Mouse (Mus musculus): ENCODE results near the gene Tbc1d22b. TPM values are rescaled to one million over a fixed set of nuclear protein-coding genes. Genes with fewer than 3 reads are reported as not detected.
A peak's percentile ranks its signal among the peaks of the same experiment; 100 is the strongest.

The Tbc1d22b gene
- total RNA-seq, 2 experiments from 2014 or later = 27.3 to 29.0 TPM

DNA sequence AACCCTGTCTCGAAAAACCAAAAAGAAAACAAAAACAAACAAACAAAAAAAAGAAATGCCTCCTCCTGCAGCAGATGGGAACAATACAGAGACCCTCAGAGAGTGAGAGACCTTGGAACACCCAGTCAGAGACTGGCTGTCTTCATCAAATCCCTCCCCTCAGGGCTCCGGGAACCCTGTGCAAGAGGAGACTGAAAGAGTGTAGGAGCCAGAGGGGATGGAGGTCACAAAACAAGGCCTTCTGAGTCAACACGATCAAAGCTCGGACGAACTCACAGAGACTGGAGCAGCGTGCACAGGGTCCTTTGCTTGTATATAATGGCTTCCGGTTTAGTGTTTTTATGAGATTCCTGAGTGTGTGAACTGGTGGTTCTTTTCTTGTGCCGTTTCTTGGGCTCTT lies 9.2 kb upstream of the Tbc1d22b start:
- DNase-seq (ENCODE audit: low spot score in 2 of 2) = no peak

GRCm38 (mm10) chr17:29541419-29541818 lies 8.2 kb upstream of the Tbc1d22b start:
- peak; percentile 37 to 65 for DNase-seq (ENCODE audit: low spot score in 2 of 2)

- DNase-seq (ENCODE audit: low spot score in 2 of 2) = no peak
Measured at GRCm38 (mm10) chr17:29542831-29543690, 6.5 kb upstream of the Tbc1d22b start.

DNA sequence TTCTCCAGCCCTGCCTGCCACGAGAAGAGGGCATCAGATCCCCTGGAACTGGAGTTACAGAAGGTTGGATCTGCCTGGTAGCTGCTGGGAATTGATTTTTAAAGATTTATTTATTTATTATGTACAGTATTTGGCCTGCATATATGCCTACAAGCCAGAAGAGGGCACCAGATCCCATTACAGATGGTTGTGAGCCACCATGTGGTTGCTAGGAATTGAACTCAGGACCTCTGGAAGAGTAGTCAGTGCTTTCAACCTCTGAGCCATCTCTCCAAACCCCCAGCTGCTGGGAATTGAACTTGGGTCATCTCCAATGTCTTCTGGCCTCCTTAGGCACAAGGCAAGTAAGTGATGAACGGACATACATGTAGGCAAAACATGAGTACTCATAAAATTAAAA lies 5.5 kb upstream of the Tbc1d22b start:
- no peak for DNase-seq (ENCODE audit: low spot score in 2 of 2)

- DNase-seq (ENCODE audit: low spot score in 2 of 2) = no peak
Measured at GRCm38 (mm10) chr17:29545241-29545640, 4.3 kb upstream of the Tbc1d22b start.

DNA sequence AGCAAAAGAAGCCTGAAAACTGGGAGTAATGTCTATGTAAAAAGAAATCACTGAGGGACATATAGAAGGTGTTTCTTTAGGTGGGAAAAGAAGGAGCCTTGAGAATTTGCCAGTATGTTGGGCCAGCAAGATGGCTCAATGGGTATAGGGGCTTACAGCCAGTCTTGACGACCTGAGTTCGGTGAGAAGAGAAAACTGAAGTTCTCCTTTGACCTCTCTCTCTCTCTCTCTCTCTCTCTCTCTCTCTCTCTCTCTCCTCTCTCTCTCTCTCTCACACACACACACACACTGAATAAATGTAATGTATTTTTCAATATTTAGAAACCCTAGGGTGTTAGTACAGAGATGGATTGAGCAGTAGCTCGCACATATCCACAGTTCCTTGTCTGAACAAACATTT lies 1.1 kb upstream of the Tbc1d22b start:
- no peak for DNase-seq (ENCODE audit: low spot score in 2 of 2)

DNA sequence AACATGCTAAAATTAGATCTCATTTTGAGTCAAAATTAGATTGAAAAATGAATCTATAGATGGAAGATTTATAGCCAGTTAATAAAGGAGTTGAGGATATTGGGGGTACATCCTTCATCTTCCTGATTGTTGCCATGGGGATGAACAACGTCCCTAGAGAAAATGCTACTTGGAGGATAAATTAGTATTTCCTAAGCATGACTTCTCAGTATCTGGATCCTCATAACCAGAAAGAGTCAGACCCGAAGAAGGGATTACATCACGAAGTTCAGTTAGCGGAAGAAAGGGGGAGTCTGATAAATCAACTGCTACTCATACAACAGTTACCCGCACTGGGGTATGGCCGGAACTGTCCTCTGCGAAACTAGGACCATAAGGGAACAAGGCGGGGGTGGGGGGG lies 591 bp upstream of the Tbc1d22b start:
- no peak for DNase-seq (ENCODE audit: low spot score in 2 of 2)

GRCm38 (mm10) chr17:29551019-29551418 lies 1.4 kb downstream of the Tbc1d22b start:
- DNase-seq (ENCODE audit: low spot score in 2 of 2) = no peak

DNA sequence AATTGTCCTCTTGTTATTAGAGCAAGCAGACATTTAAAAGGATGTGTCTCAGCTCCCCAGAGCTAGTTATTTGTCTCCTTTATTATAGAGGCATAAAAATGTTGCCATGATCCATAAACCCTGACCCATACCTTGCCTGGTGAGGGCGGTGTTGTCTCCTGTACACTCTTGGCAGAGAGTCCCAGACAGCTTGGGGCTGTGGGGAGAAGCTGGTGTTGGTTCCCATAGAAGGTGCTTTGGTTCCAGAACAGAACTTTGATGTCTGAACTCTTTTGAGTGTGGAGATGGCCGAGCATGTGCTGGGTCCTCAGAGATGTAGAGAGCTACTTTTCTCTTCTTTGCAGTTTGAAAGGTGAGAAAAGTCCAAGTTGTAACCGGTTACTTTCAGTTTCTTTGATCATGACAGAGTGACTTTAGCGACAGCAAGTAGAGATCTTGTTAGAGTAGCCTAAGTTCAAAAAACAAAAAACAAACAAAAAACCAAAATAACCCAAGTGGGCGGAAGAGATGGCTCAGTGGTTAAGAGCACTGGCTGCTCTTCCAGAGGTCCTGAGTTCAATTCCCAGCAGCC lies 2.7 kb downstream of the Tbc1d22b start, which contains the start of gene Tmem217:
Tmem217 (minus strand) TSS at position 224 of the 571 bp plus-strand sequence.
- DNase-seq (ENCODE audit: low spot score in 2 of 2) = no peak

DNA sequence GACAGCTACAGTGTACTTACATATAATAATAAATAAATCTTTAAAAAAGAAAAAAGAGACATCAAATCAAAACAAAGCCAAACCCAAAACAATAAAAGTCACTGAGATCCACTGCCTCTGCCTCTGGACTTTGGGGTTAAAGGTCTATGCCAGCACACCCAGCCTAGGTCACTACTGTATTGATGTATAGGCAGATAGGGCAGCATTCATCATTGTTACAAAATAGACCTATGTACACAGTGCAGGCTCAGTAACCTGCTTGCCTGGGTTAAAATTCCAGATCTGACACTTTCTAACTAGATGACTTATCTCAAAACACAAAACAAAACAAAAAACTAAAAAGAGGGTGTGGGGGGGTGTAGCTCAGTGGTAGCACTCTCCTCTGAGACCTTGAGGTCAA lies 4.6 kb downstream of the Tbc1d22b start:
- DNase-seq (ENCODE audit: low spot score in 2 of 2) = no peak

- no peak for DNase-seq (ENCODE audit: low spot score in 2 of 2)
Measured at GRCm38 (mm10) chr17:29556456-29556855, 6.9 kb downstream of the Tbc1d22b start.

DNA sequence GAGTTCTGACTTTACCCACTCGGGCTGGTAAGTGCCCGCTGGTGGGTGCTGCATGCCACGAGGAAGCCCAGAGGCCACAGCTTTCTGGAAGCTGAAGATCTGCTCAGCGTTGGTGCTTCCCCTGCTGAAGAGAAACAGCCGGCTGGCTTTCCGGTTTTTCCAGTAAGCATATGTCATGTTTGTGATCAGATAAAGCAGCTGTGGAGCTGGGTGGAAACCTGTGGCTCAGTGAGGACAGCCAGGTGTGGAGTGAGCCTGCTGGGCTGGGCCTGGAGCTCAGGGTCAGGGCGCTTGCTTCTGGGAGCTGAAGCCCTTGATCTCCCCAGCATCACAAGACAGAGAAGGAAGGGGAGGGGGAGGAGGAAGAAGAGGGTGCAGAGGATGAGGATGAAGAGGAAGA lies 7.3 kb downstream of the Tbc1d22b start:
- no peak for DNase-seq (ENCODE audit: low spot score in 2 of 2)

GRCm38 (mm10) chr17:29558476-29558875 lies 8.9 kb downstream of the Tbc1d22b start:
- no peak for DNase-seq (ENCODE audit: low spot score in 2 of 2)

DNA sequence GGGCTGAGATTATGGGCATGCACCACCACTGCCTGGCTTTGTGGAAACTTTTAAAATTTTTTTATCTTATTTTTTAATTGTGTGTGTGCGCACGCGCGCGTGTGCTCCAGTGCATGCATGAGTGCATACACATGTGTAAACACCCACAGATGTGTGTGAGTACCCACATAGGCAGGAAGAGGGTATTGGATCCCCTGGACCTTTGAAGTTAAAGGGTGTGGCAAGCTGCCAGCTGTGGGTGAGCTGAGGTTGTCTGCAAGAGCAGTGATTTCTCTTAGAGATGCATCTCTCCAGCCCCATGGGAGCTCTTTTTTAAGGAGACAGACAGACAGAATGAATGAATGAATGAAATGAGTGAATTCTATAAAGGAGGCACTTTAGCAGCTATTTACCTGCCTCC lies 15.9 kb downstream of the Tbc1d22b start:
- no peak for DNase-seq (ENCODE audit: low spot score in 2 of 2)

GRCm38 (mm10) chr17:29568435-29568834 lies 18.9 kb downstream of the Tbc1d22b start:
- DNase-seq (ENCODE audit: low spot score in 2 of 2) = no peak

DNA sequence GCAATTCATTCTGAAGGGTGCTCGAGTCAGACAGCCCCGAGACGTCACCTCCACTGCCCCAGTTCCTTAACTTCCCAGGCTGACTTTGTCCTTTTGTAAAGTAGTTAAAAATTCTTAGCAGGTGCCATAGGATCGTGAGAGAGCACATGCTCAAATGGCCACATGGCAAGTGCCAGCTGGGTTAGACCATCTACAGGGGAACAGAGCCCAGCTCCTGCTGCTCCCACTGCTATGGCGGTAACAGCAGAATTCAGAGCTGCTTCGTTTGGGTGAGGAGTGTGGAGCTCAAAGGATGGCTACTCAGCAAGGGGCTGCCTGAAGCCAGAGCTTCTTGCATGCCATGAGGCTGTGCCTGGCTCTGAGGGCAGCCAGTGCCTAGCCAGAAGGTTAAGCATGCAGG lies 20.2 kb downstream of the Tbc1d22b start:
- DNase-seq (ENCODE audit: low spot score in 2 of 2) = no peak

GRCm38 (mm10) chr17:29579579-29580126 lies 30.1 kb downstream of the Tbc1d22b start:
- no peak for DNase-seq (ENCODE audit: low spot score in 2 of 2)

DNA sequence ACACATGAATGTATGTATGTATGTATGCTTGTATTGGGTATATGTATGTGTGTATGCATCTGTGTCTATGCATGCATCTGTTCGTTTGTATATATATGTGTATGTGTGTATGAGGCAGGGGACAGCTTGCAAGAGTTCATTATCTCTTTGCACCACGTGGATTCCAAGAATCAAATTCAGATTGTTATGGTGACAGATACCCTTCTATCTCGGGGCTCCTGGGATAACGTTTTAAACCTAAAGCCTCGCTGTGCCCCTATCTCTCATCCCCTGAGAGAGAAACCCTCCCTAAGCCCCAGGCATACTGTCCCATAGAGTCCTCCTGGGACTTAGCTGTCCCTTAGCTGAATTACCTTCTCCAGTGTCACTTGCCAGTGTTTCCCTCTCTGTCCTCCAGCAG lies 34.0 kb downstream of the Tbc1d22b start:
- no peak for DNase-seq (ENCODE audit: low spot score in 2 of 2)

GRCm38 (mm10) chr17:29584306-29584705 lies 34.7 kb downstream of the Tbc1d22b start:
- DNase-seq (ENCODE audit: low spot score in 2 of 2) = no peak

GRCm38 (mm10) chr17:29584737-29585136 lies 35.2 kb downstream of the Tbc1d22b start:
- no peak for DNase-seq (ENCODE audit: low spot score in 2 of 2)

DNA sequence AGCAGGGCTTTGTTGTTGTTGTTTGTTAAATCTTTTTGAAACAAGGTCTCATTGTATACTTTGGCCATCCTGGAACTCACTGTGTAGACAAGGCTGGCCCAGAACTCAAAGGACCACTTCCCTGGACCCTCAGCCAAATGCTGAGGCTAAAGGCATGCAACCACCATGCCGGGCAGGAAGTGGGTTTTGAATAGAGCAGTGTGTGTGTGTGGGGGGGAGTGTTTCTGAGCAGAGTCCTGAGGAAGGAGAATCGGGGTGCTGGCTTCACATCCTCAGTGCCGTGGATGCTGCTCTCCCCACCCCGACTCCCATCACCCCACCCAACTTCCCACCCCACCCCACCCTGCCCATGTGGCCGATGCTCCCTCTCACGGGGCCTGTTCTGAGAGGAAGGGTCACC lies 35.9 kb downstream of the Tbc1d22b start:
- DNase-seq (ENCODE audit: low spot score in 2 of 2) = no peak

GRCm38 (mm10) chr17:29586921-29587320 lies 37.3 kb downstream of the Tbc1d22b start:
- DNase-seq (ENCODE audit: low spot score in 2 of 2) = no peak
